Mouse (Mus musculus) liver, postnatal 0 days (tissue): ENCODE measurements around the gene Dscaml1. TPM values are rescaled to one million over a fixed set of nuclear protein-coding genes. Genes with fewer than 3 reads are reported as not detected.

Source experiments
- ATAC-seq: fragments of 200-750 bp; cut with Nextera tagmentation; 2 replicates; pipeline ENCODE4 v1.8.0; 2017; ENCODE audit warnings: mild to moderate bottlenecking, moderate library complexity
- DNase-seq: peaks from one replicate; pipeline ENCODE4 v3.0.0-alpha.2; 2016
- H3K27ac ChIP-seq: fragments of 300-500 bp; sonication (generic); 2 replicates; pipeline ENCODE4 v1.5.1; 2014; ENCODE audit warnings: antibody characterized with exemption, moderate library complexity, mild to moderate bottlenecking, low read depth
- H3K27me3 ChIP-seq: fragments of 300-500 bp; sonication (generic); 2 replicates; pipeline ENCODE4 v1.6.1; 2014; ENCODE audit warnings: low read length, control low read depth, mixed read lengths; ENCODE audit not compliant: insufficient read depth
- H3K36me3 ChIP-seq: fragments of 300-500 bp; sonication (generic); replicated peaks from 2 replicates; pipeline ENCODE4 v1.6.1; 2014; ENCODE audit warnings: mild to moderate bottlenecking, control low read depth, low read length, moderate library complexity, mixed read lengths; ENCODE audit not compliant: insufficient read depth
- H3K4me1 ChIP-seq: fragments of 300-500 bp; sonication (generic); 2 replicates; pipeline ENCODE4 v1.6.1; 2014; ENCODE audit warnings: antibody characterized with exemption, mild to moderate bottlenecking, control low read depth; ENCODE audit not compliant: insufficient read depth
- H3K4me2 ChIP-seq: fragments of 300-500 bp; sonication (generic); 2 replicates; pipeline ENCODE4 v1.6.1; 2014; ENCODE audit warnings: low read depth, mild to moderate bottlenecking, low read length, moderate library complexity, mixed read lengths
- H3K4me3 ChIP-seq: fragments of 300-500 bp; sonication (generic); 2 replicates; pipeline ENCODE4 v1.5.1; 2014; ENCODE audit warnings: low read depth, low read length
- H3K9ac ChIP-seq: fragments of 300-500 bp; sonication (generic); replicated peaks from 2 replicates; pipeline ENCODE4 v1.6.1; 2014; ENCODE audit warnings: mild to moderate bottlenecking, moderate library complexity
- H3K9me3 ChIP-seq: fragments of 300-500 bp; sonication (generic); 2 replicates; pipeline ENCODE4 v1.6.1; 2016; ENCODE audit warnings: mild to moderate bottlenecking, control low read depth, low read length, mixed read lengths
- CTCF ChIP-seq: sonication (generic); IDR thresholded peaks from 2 replicates; pipeline ENCODE4 v1.5.1; 2016; ENCODE audit warnings: antibody characterized with exemption, low read depth
- EP300 ChIP-seq: IDR thresholded peaks from 2 replicates; pipeline ENCODE4 v1.6.1; 2016; ENCODE audit warnings: antibody characterized with exemption, low read depth, mild to moderate bottlenecking
- WGBS: fragments of 180-500 bp; shearing (Covaris S2); extraction: QIAGEN DNeasy Blood & Tissue Kit; methylation state at CpG from one replicate; pipeline ENCODE4 v1.1.7; 2014; ENCODE audit not compliant: insufficient replicate concordance; 5-methylcytosine and 5-hydroxymethylcytosine counted together
- polyA plus RNA-seq: library from polyadenylated mRNA; unstranded; fragments of >200 nt; fragmentation: Nextera tagmentation; extraction: Ambion mirVana; gene quantifications from 2 replicates; pipeline ENCODE4 v1.2.1, GENCODE M21; 2015

The Dscaml1 gene
- polyA plus RNA-seq, 1 experiment from 2014 or later = not detected

DNA sequence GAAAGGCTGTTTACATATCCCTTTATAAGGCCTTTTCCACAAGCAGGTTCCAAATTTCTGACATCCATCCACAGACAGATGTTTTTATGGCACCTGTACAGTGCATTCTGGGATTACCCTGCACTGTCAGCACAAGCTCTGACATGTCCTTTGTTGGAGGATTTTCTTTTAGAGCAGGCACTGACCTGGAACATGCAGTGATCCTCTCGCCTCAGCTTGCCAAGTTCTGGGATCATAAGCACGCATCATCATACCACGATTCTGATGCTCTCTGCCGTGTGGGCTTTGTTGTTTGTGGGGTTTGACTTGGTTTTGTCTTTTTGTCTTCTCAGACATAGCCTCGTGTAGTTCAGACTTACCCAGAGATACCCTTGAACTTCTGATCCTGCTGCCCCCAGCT is 236.0 kb downstream of the Dscaml1 start:
- Histone ChIP-seq H3K27ac (no peak overlapping the region), H3K27me3 (no peaks in the 10 kb centered on the region), H3K4me1 (no peaks in the 10 kb centered on the region), H3K36me3 (no peaks in the 10 kb centered on the region), H3K9me3 (no peaks in the 10 kb centered on the region), H3K4me2 (no peak overlapping the region), H3K4me3 (no peak overlapping the region), H3K9ac (no peak overlapping the region)
- ATAC-seq = no peak
- TF ChIP-seq CTCF = no peak
- no peak for TF ChIP-seq EP300
- DNase-seq = no peak
- 72% methylated on average over 5 of the region's 5 CpGs for WGBS

DNA sequence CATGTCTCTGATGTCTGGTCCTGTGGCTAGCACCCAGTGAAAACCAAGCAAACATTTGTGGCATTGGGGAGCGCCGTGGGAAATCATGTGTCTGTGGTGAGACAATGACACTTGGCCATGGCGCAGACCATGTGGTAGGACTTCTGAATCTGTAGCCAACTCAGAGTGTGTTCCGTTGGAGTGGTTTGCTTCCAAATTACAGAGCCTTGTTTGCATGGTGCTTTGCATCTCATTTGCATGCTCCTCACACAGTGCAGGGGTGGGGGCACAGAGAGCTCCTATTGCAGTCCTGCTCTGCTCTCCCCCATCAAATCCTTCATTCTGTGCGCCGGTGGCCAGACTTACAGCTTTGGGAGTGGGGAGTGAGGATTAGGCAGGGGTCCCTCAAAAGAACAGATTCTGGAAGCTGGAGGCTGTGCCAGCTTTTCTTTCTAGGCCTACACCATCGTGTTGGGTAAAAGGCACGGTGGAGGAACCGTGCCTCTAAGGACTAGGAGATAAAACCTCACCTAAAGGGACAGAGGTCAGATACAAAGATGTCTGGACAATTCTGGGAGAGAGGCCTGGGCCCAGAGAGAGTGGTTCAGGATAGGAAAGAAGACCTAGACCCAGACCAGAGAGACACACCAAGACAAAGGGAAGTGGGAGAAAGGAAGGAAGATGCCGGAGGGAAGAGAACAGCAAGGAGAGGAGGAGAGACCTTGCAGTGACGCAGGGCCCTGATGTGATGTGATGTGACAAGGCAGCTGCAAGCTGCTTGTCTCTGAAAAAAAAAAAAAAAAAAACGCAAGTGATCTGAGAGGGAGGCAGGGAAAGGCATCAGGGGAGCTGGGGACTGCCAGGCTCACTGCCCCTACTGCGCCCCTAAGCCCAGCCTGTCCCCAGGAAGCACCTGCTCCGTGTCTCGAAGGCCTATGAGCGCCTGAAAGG is 237.2 kb downstream of the Dscaml1 start:
- no peak overlapping the region for H3K27ac ChIP-seq
- ATAC-seq (no peak), DNase-seq (no peak)
- H3K9ac ChIP-seq = no peak overlapping the region
- WGBS = 67% methylated on average over 16 of the region's 16 CpGs
- H3K27me3 ChIP-seq = no peaks in the 10 kb centered on the region
- no peak overlapping the region for H3K4me2 ChIP-seq
- no peaks in the 10 kb centered on the region for H3K4me1 ChIP-seq
- TF ChIP-seq EP300 = no peak
- no peak for TF ChIP-seq CTCF
- H3K9me3 ChIP-seq = no peaks in the 10 kb centered on the region
- H3K36me3 ChIP-seq = no peaks in the 10 kb centered on the region
- H3K4me3 ChIP-seq = no peak overlapping the region

- H3K4me3 ChIP-seq = no peak overlapping the region
- H3K9ac ChIP-seq = no peak overlapping the region
- TF ChIP-seq EP300 (no peak), CTCF (no peak)
- no peak for ATAC-seq
- no peaks in the 10 kb centered on the region for H3K4me1 ChIP-seq
- WGBS = 71% methylated on average over 6 of the region's 6 CpGs
- H3K36me3 ChIP-seq = no peaks in the 10 kb centered on the region
- no peak for DNase-seq
- no peaks in the 10 kb centered on the region for H3K27me3 ChIP-seq
- no peak overlapping the region for H3K27ac ChIP-seq
- no peak overlapping the region for H3K4me2 ChIP-seq
- no peaks in the 10 kb centered on the region for H3K9me3 ChIP-seq
These were observed 237.9 kb downstream of the Dscaml1 start for GRCm38 (mm10) chr9:45664326-45664725.

GRCm38 (mm10) chr9:45664871-45665394 is 238.5 kb downstream of the Dscaml1 start:
- no peak overlapping the region for H3K9ac ChIP-seq
- DNase-seq (no peak), ATAC-seq (no peak)
- no peaks in the 10 kb centered on the region for H3K9me3 ChIP-seq
- H3K27ac ChIP-seq = no peak overlapping the region
- H3K4me3 ChIP-seq = no peak overlapping the region
- H3K27me3 ChIP-seq = no peaks in the 10 kb centered on the region
- no peak for TF ChIP-seq EP300
- TF ChIP-seq CTCF = no peak
- H3K4me2 ChIP-seq = no peak overlapping the region
- no peaks in the 10 kb centered on the region for H3K4me1 ChIP-seq
- WGBS = 70% methylated on average over 15 of the region's 15 CpGs
- H3K36me3 ChIP-seq = no peaks in the 10 kb centered on the region

DNA sequence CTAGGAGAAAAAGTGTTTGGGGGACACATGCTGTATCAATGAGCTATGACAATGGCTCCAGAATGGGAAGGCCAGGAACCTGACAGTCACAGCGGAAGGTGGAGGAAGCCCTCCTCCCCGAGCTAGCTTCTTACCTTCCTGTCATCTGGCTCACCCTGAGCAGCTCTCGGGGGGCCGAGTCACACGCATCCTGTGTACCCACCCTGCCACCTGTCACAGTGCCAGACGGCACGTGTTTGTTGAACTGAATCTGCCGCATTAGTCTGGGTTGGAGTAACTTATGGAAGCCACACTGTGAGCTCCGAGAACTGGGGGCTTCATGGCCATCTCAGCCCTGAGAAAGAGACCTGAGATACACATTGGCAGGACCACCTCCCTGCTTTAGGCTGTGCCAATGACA is 249.5 kb downstream of the Dscaml1 start:
- Histone ChIP-seq H3K36me3 (no peaks in the 10 kb centered on the region), H3K27ac (no peak overlapping the region), H3K27me3 (no peaks in the 10 kb centered on the region), H3K4me1 (peaks cover 3% of the 10 kb centered on the region; the same call in 1 of the 2 replicates), H3K9me3 (no peaks in the 10 kb centered on the region), H3K9ac (no peak overlapping the region), H3K4me3 (no peak overlapping the region), H3K4me2 (no peak overlapping the region)
- no peak for TF ChIP-seq CTCF
- no peak for TF ChIP-seq EP300
- 71% methylated on average over 9 of the region's 9 CpGs for WGBS
- DNase-seq (no peak), ATAC-seq (no peak)

GRCm38 (mm10) chr9:45676578-45676977 is 250.2 kb downstream of the Dscaml1 start:
- Histone ChIP-seq H3K4me2 (no peak overlapping the region), H3K27me3 (no peaks in the 10 kb centered on the region), H3K36me3 (no peaks in the 10 kb centered on the region), H3K4me1 (peaks cover 3% of the 10 kb centered on the region; the same call in 1 of the 2 replicates), H3K27ac (no peak overlapping the region), H3K4me3 (no peak overlapping the region), H3K9me3 (no peaks in the 10 kb centered on the region), H3K9ac (no peak overlapping the region)
- WGBS = 81% methylated on average over 8 of the region's 8 CpGs
- ATAC-seq (no peak), DNase-seq (no peak)
- no peak for TF ChIP-seq CTCF
- no peak for TF ChIP-seq EP300
